Mouse (Mus musculus): ENCODE results near the gene Synm. TPM values are rescaled to one million over a fixed set of nuclear protein-coding genes. Genes with fewer than 3 reads are reported as not detected.

The Synm gene
- total RNA-seq, 1 experiment from 2014 or later: 1.3 TPM

GRCm38 (mm10) chr7:67754606-67755005 lies 4.9 kb downstream of the Synm start:
- no peak for ATAC-seq (replicated peaks; ENCODE audit: low read depth, poor library complexity, severe bottlenecking)

DNA sequence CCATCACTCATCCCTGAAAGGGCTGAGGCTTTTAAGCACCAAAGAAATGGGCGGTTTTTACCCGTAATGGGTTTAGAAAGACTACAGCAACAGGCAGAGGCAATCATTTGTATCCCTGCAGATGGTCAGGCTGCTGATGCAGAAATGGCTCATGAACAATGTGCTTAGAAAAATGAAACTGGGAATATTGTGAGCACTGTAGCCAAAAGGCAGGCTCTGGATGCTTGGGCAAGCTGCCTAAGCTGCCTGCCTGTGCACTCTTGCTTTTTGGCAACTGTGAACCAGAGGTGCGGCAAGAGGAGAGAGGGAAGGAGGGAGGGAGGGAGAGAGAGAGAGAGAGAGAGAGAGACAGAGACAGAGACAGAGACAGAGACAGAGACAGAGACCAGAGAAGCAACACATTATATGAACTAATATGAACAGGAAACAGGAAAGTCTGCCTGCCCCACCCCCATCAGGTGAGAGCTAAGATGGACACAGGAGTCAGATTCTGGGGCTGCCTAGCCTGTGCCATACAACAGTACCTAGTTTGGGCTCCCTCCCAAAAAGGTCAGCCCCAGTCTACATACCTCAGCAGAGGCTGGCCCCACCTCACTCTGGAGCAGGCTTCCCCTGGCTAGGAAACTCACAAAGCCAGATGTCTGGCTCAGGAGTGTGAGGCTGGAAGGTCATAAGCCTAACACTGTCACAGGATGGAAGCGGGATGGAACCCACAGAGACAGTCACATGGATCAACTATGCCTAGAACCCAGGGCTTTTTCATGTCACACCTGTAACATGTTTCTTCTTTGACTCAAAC lies 9.9 kb downstream of the Synm start:
- ATAC-seq (replicated peaks; ENCODE audit: low read depth, poor library complexity, severe bottlenecking): no peak

- no peak for ATAC-seq (replicated peaks; ENCODE audit: low read depth, poor library complexity, severe bottlenecking)
These were observed 11.7 kb downstream of the Synm start for GRCm38 (mm10) chr7:67747731-67748305.

- no peak for ATAC-seq (replicated peaks; ENCODE audit: low read depth, poor library complexity, severe bottlenecking)
These were observed 17.8 kb downstream of the Synm start for GRCm38 (mm10) chr7:67741706-67742105.

- ATAC-seq (replicated peaks; ENCODE audit: low read depth, poor library complexity, severe bottlenecking): no peak
These were observed 18.7 kb downstream of the Synm start for GRCm38 (mm10) chr7:67740796-67741195.

DNA sequence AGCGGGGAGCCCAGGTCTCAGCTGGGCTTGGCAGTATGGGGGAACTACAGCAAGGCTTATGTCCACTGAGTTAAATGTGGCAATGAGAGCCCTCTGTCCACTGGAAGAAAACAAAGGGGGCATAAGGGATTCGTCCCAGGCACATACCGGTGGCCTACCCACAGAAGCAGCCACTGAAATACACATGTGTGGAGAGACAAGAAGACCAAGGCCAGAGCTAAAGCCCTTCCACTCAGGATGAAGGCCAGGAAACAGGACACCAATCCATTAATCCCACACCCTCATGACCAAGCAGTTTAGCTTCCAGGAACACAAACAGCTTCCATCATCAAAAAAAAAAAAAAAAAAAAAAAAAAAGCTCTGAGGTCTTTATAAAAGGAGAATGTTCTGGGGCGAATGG lies 19.2 kb downstream of the Synm start:
- ATAC-seq (replicated peaks; ENCODE audit: low read depth, poor library complexity, severe bottlenecking): no peak

- no peak for ATAC-seq (replicated peaks; ENCODE audit: low read depth, poor library complexity, severe bottlenecking)
These were observed 27.3 kb downstream of the Synm start for GRCm38 (mm10) chr7:67732276-67732675.

DNA sequence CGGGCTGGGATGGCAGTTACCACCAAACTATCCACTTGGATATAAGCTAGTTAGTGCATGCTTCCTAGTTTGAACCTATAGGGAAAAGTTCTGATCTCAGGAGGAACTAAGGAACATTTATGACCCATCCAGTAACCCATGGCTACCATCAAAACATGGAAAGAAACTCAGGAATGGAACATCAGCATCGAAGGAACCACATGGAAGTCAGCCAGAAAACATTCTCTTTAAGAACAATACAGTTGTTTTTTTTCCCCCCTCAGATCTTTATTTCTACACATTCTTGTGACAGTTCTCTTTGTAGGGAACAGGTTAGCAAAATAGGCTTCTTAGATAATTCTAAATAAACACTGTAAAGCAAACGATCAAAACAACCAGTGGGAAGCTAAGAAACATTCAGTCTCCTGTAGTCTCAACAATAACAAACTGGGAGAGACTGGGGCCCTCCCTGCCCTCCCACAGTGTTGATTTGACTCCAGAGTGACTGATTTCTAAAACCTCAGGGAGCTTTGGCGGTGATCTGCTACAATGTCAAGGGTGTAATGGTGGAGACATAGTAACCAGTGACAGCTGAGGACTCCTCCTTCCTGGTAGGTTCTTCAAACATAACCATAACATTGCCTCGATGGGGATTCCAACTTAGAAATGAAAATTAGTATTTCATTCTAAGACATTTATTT lies 29.0 kb downstream of the Synm start:
- no peak for ATAC-seq (replicated peaks; ENCODE audit: low read depth, poor library complexity, severe bottlenecking)

DNA sequence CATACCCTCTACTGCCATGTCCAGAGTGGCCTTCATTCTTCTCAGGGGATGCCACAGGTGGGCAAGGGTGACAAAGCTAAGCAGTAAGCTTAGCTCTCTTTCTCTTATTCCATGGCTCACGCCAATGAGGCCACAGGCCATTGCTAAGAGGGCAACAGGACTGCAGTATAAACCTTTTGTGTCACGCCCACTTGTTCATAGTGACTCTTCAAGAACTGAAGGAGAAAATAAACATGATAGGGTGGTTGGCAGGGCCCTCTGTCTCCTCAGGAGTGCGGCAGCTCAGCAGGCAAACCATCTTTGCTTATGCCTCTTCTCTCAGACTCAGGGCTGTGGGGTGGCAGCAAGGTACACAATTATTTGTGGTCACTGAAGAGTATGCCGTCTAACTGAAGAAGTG lies 30.7 kb downstream of the Synm start:
- ATAC-seq (replicated peaks; ENCODE audit: low read depth, poor library complexity, severe bottlenecking): no peak

GRCm38 (mm10) chr7:67728203-67728602 lies 31.3 kb downstream of the Synm start:
- 0 out of 2 replicates have a peak, but pooled peaks have one; percentile 18 for ATAC-seq (replicated peaks; ENCODE audit: low read depth, poor library complexity, severe bottlenecking)

GRCm38 (mm10) chr7:67725016-67725415 lies 34.5 kb downstream of the Synm start:
- ATAC-seq (replicated peaks; ENCODE audit: low read depth, poor library complexity, severe bottlenecking): no peak

DNA sequence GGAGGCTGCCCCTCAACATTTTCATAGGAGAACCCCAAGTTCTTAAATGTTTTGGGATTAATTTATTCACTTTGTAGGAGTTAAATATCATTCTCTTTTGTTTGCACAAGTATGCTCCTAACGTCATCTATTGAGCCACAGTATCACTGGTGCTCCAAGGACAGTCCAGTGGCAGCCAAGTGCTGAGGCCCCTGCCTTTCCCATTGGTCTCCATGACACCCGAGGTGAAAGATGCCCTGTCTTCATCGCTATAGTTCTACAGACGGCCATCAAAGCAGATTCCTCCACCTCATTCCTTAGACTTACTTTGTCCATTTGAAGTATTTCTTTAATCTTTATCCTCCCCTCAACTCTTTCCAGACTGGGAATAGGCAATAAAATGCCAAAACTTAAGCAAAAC lies 35.0 kb downstream of the Synm start:
- no peak for ATAC-seq (replicated peaks; ENCODE audit: low read depth, poor library complexity, severe bottlenecking)

DNA sequence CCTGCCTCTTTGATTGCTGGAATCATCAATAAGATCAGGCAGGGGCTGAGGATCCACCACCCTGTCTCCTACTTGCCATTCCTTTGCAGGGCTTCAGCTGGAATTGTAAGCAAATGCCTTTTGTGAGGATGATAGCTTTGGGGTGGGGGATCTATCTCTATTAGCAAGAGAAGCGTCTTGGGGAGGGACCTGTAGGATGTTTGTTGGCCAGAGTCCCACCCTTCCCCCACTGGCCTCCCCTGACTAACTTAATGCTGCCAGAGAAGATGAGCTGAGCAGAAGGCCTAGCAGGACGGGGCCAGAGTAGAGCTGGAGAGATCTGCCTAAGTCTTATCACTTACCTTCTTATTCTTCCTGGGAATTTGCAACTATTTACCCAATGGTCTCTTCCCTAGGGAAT lies 37.4 kb downstream of the Synm start:
- no peak for ATAC-seq (replicated peaks; ENCODE audit: low read depth, poor library complexity, severe bottlenecking)

DNA sequence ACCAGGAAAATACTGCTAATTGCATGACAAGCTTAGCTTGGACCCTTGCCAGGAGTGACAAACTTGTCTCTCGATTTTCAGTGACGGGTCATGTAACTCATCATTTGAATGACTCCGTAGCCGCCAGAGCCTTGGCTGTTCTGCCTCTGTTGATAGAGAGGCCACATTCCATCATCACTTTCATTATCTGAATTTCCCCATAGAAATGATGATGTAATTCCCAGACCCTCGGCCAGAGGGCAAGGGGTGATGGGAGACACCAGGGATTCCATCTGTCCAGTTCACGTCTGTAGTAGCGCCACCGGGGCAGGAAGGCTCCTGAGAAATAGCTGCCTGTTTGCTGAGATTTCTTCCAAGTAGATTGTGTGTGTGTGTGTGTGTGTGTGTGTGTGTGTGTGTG lies 40.7 kb downstream of the Synm start:
- no peak for ATAC-seq (replicated peaks; ENCODE audit: low read depth, poor library complexity, severe bottlenecking)

DNA sequence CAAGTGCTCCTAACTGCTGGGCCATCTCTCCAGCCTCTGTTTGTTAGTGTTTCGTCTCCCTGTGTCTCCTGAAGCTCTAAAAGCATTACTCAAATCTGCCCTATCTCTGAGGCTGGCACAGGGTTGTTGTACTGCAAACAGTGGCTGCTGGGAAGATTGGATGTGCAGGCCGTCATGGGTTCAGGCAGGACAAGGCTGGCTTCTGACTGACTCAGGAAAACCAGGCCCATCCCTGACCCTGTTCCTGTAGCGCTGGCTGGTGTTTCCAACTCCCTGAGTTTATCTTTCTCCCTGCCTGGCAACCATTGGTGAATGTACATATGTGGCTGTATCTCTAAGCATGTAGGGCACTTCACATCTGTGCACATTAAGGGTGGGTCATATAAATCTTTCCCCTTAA lies 42.0 kb downstream of the Synm start:
- ATAC-seq (replicated peaks; ENCODE audit: low read depth, poor library complexity, severe bottlenecking): no peak

- peak; percentile 38 for ATAC-seq (replicated peaks; ENCODE audit: low read depth, poor library complexity, severe bottlenecking)
These were observed 42.6 kb downstream of the Synm start for GRCm38 (mm10) chr7:67716925-67717324.

DNA sequence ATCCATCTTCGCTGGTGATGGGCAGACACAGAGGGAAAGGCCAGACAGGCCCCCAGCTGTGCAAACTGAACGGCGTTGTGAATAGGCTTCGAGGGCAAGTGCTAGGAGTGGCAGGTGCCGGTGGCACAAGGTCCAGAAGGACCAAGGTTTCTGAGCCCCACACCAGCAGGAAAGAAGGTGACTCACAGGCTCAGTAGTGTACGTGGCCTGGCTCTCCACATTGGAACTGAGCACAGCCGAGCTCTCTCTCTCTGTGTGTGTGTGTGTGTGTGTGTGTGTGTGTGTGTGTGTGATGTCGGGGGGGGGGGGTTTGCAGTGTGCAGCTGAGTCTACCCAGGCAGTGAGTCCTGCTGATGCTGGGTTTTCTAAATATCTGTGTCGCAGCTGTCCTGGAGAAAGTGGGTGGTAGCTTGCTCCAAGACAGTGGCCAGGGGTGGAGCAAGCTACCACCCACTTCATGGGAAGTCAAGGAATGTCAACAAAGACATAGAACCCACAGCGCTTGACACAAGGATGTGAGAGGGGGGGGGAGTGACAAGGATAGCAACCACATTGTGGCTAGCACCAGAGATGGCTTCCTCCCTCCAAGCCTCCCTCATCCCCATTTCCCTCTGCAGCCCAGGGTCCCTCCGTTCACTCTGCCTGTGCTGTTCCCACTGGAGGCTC lies 43.2 kb downstream of the Synm start:
- peak; percentile 77 for ATAC-seq (replicated peaks; ENCODE audit: low read depth, poor library complexity, severe bottlenecking)

DNA sequence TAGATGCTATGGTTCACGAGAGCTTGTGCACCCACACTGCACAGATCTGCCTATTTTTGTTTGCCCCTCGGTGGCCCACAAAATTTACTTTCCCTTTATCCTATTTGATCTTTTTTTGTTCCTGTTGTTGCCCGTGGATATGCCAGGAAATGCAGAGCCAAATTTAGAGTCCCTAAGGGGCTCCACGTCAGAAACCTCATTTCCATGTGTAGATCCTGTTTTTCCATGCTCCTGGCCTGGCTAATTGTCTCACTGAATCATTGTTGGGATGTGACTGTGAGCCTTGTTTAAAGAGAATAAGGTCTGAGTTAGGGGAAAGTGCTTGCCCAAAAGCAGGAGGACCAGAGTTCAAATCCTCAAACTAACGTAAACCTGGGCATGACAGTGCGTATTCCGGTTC lies 44.4 kb downstream of the Synm start:
- ATAC-seq (replicated peaks; ENCODE audit: low read depth, poor library complexity, severe bottlenecking): no peak

GRCm38 (mm10) chr7:67713820-67714510 lies 45.6 kb downstream of the Synm start:
- ATAC-seq (replicated peaks; ENCODE audit: low read depth, poor library complexity, severe bottlenecking): no peak

- peak; percentile 47; the same call in 1 of the 2 replicates for ATAC-seq (replicated peaks; ENCODE audit: low read depth, poor library complexity, severe bottlenecking)
These were observed 49.3 kb downstream of the Synm start for GRCm38 (mm10) chr7:67710216-67710615.

Data from common myeloid progenitor, adult 5-6 weeks (primary cell).